Mouse (Mus musculus) forebrain, embryonic 16.5 days (tissue): ENCODE measurements around the gene Prr29. TPM values are rescaled to one million over a fixed set of nuclear protein-coding genes. Genes with fewer than 3 reads are reported as not detected.

Experiments used
- ATAC-seq: fragments of 200-750 bp; cut with Nextera tagmentation; 2 replicates; pipeline ENCODE4 v1.8.0; 2017; ENCODE audit warnings: mild to moderate bottlenecking, moderate library complexity
- H3K27ac ChIP-seq: fragments of 300-500 bp; sonication (generic); 2 replicates; pipeline ENCODE4 v1.5.1; 2014; ENCODE audit warnings: low read length, control low read depth
- H3K27me3 ChIP-seq: fragments of 300-500 bp; sonication (generic); replicated peaks from 2 replicates; pipeline ENCODE4 v1.6.1; 2014; ENCODE audit warnings: low read length; ENCODE audit not compliant: control insufficient read depth, insufficient read depth
- H3K36me3 ChIP-seq: fragments of 300-500 bp; sonication (generic); 2 replicates; pipeline ENCODE4 v1.6.1; 2014; ENCODE audit not compliant: control insufficient read depth, insufficient read depth
- H3K4me1 ChIP-seq: fragments of 300-500 bp; sonication (generic); replicated peaks from 2 replicates; pipeline ENCODE4 v1.6.1; 2014; ENCODE audit warnings: low read length; ENCODE audit not compliant: control insufficient read depth, insufficient read depth
- H3K4me2 ChIP-seq: fragments of 300-500 bp; sonication (generic); 2 replicates; pipeline ENCODE4 v1.6.1; 2014; ENCODE audit warnings: mild to moderate bottlenecking, low read length, control low read depth
- H3K4me3 ChIP-seq: fragments of 300-500 bp; sonication (generic); replicated peaks from 2 replicates; pipeline ENCODE4 v1.5.1; 2014; ENCODE audit warnings: mild to moderate bottlenecking, low read length, control low read depth
- H3K9ac ChIP-seq: fragments of 300-500 bp; sonication (generic); replicated peaks from 2 replicates; pipeline ENCODE4 v1.6.1; 2014; ENCODE audit warnings: low read depth, low read length, control low read depth
- H3K9me3 ChIP-seq: fragments of 300-500 bp; sonication (generic); 2 replicates; pipeline ENCODE4 v1.6.1; 2016; ENCODE audit warnings: low read length; ENCODE audit not compliant: control insufficient read depth
- WGBS: fragments of 180-500 bp; shearing (Covaris S2); extraction: QIAGEN DNeasy Blood & Tissue Kit; methylation state at CpG from one replicate; pipeline ENCODE4 v1.1.7; 2014; 5-methylcytosine and 5-hydroxymethylcytosine counted together
- polyA plus RNA-seq: library from polyadenylated mRNA; unstranded; fragments of >200 nt; fragmentation: Nextera tagmentation; extraction: Ambion mirVana; gene quantifications from 2 replicates; pipeline ENCODE4 v1.2.1, GENCODE M21; 2015

Gene Prr29
- polyA plus RNA-seq, 1 experiment from 2014 or later, result not detected

GRCm38 (mm10) chr11:106351253-106351652, 14.0 kb upstream of the Prr29 start:
- H3K27ac ChIP-seq, result no peak overlapping the region
- H3K9me3 ChIP-seq, result no peaks in the 10 kb centered on the region
- H3K4me2 ChIP-seq, result no peak overlapping the region
- H3K36me3 ChIP-seq, result no peaks in the 10 kb centered on the region
- WGBS, result 61% methylated on average over 3 of the region's 3 CpGs
- H3K4me1 ChIP-seq, result no peaks in the 10 kb centered on the region
- H3K9ac ChIP-seq, result no peak overlapping the region
- no peaks in the 10 kb centered on the region for H3K27me3 ChIP-seq
- ATAC-seq, result no peak
- H3K4me3 ChIP-seq, result no peak overlapping the region

- no peak overlapping the region for H3K4me3 ChIP-seq
- no peaks in the 10 kb centered on the region for H3K4me1 ChIP-seq
- H3K9me3 ChIP-seq, result no peaks in the 10 kb centered on the region
- H3K27ac ChIP-seq, result no peak overlapping the region
- H3K36me3 ChIP-seq, result no peaks in the 10 kb centered on the region
- no peak overlapping the region for H3K4me2 ChIP-seq
- 82% methylated on average over 4 of the region's 4 CpGs for WGBS
- ATAC-seq, result no peak
- H3K27me3 ChIP-seq, result no peaks in the 10 kb centered on the region
- H3K9ac ChIP-seq, result no peak overlapping the region
Measured at GRCm38 (mm10) chr11:106351941-106352340, 13.3 kb upstream of the Prr29 start.

GRCm38 (mm10) chr11:106353188-106353587, 12.1 kb upstream of the Prr29 start, which contains the start of gene Scn4a:
Gene Scn4a (minus strand): TSS chr11:106353288.
- Histone ChIP-seq H3K27ac (no peak within 1 kb of the TSS), H3K4me3 (no peak within 1 kb of the TSS), H3K4me2 (no peak within 1 kb of the TSS), H3K27me3 (no peaks in the 10 kb centered on the region), H3K36me3 (no peaks in the 10 kb centered on the region), H3K4me1 (no peaks in the 10 kb centered on the region), H3K9ac (no peak within 1 kb of the TSS), H3K9me3 (no peaks in the 10 kb centered on the region)
- WGBS, result 91% methylated on average over 12 of the region's 12 CpGs
- no peak for ATAC-seq

GRCm38 (mm10) chr11:106354181-106354580, 11.1 kb upstream of the Prr29 start:
- no peaks in the 10 kb centered on the region for H3K4me1 ChIP-seq
- no peak overlapping the region for H3K9ac ChIP-seq
- no peak overlapping the region for H3K4me3 ChIP-seq
- ATAC-seq, result no peak
- 55% methylated on average over 1 of the region's 1 CpGs for WGBS
- no peak overlapping the region for H3K4me2 ChIP-seq
- no peaks in the 10 kb centered on the region for H3K27me3 ChIP-seq
- H3K27ac ChIP-seq, result no peak overlapping the region
- no peaks in the 10 kb centered on the region for H3K9me3 ChIP-seq
- no peaks in the 10 kb centered on the region for H3K36me3 ChIP-seq

GRCm38 (mm10) chr11:106355382-106356128, 9.7 kb upstream of the Prr29 start:
- H3K9me3 ChIP-seq, result no peaks in the 10 kb centered on the region
- H3K27me3 ChIP-seq, result no peaks in the 10 kb centered on the region
- WGBS, result 81% methylated on average over 19 of the region's 19 CpGs
- ATAC-seq, result no peak
- H3K4me2 ChIP-seq, result no peak overlapping the region
- H3K4me1 ChIP-seq, result no peaks in the 10 kb centered on the region
- H3K36me3 ChIP-seq, result no peaks in the 10 kb centered on the region
- no peak overlapping the region for H3K27ac ChIP-seq
- H3K4me3 ChIP-seq, result no peak overlapping the region
- no peak overlapping the region for H3K9ac ChIP-seq

- Histone ChIP-seq H3K27ac (no peak overlapping the region), H3K27me3 (no peaks in the 10 kb centered on the region), H3K36me3 (no peaks in the 10 kb centered on the region), H3K4me3 (no peak overlapping the region), H3K9ac (no peak overlapping the region), H3K9me3 (no peaks in the 10 kb centered on the region), H3K4me1 (no peaks in the 10 kb centered on the region), H3K4me2 (no peak overlapping the region)
- no peak for ATAC-seq
- WGBS, result 19% methylated on average over 5 of the region's 5 CpGs
Measured at GRCm38 (mm10) chr11:106359350-106359749, 5.9 kb upstream of the Prr29 start.

GRCm38 (mm10) chr11:106364712-106365111, 560 bp upstream of the Prr29 start:
- no peak for ATAC-seq
- WGBS, result 10% methylated on average over 11 of the region's 11 CpGs
- H3K9ac ChIP-seq, result no peak overlapping the region
- H3K36me3 ChIP-seq, result no peaks in the 10 kb centered on the region
- no peaks in the 10 kb centered on the region for H3K27me3 ChIP-seq
- no peak overlapping the region for H3K4me2 ChIP-seq
- 0 out of 2 replicates have a peak, but pooled peaks cover 3% of the 10 kb centered on the region for H3K4me1 ChIP-seq
- no peak overlapping the region for H3K27ac ChIP-seq
- H3K4me3 ChIP-seq, result no peak overlapping the region
- H3K9me3 ChIP-seq, result no peaks in the 10 kb centered on the region

- 14% methylated on average over 3 of the region's 3 CpGs for WGBS
- no peak for ATAC-seq
- H3K36me3 ChIP-seq, result no peaks in the 10 kb centered on the region
Measured at GRCm38 (mm10) chr11:106366316-106366715, 1.0 kb downstream of the Prr29 start.

GRCm38 (mm10) chr11:106373998-106374397, 8.7 kb downstream of the Prr29 start:
- H3K27me3 ChIP-seq, result no peaks in the 10 kb centered on the region
- H3K4me1 ChIP-seq, result no peaks in the 10 kb centered on the region
- no peaks in the 10 kb centered on the region for H3K9me3 ChIP-seq
- no peak overlapping the region for H3K4me2 ChIP-seq
- no peak overlapping the region for H3K27ac ChIP-seq
- no peak for ATAC-seq
- 66% methylated on average over 11 of the region's 11 CpGs for WGBS
- H3K4me3 ChIP-seq, result no peak overlapping the region
- no peaks in the 10 kb centered on the region for H3K36me3 ChIP-seq
- H3K9ac ChIP-seq, result no peak overlapping the region

More at GRCm38 (mm10) chr11:106366316-106366715, 1.0 kb downstream of the Prr29 start:
- 0 out of 2 replicates have a peak, but pooled peaks cover 3% of the 10 kb centered on the region for H3K4me1 ChIP-seq
- H3K9me3 ChIP-seq, result no peaks in the 10 kb centered on the region
- no peaks in the 10 kb centered on the region for H3K27me3 ChIP-seq
- no peak overlapping the region for H3K4me2 ChIP-seq
- no peak overlapping the region for H3K4me3 ChIP-seq
- H3K9ac ChIP-seq, result no peak overlapping the region
- no peak overlapping the region for H3K27ac ChIP-seq
